Mouse (Mus musculus): ENCODE results near the gene Vps18.

Gene Vps18

GRCm38 (mm10) chr2:119323866-119324575, 35.5 kb downstream of the Vps18 start:
- POLR2A ChIA-PET, result interaction anchor here (0.5 to 5.5 kb wide), 33 partner anchors 9 to 1047 kb away, joined by 3 to 32 read pairs (median 6); partner anchors contain the start of genes Chac1 (in 1 of the 4), Ino80 (in 1 of the 4), Itpka (in 1 of the 4) and Vps18 (in 1 of the 4)
- CTCF ChIA-PET, result interaction anchor here (0.6 to 5.5 kb wide), 12 partner anchors 8 to 847 kb away, joined by 3 to 33 read pairs (median 5); no protein-coding TSS in a partner anchor

GRCm38 (mm10) chr2:119324576-119325318, 36.2 kb downstream of the Vps18 start:
- CTCF ChIA-PET, result interaction anchor here (0.6 to 5.5 kb wide), 20 partner anchors 8 to 188 kb away, joined by 3 to 33 read pairs (median 4); partner anchors contain the start of gene Vps18 (in 2 of the 4)
- POLR2A ChIA-PET, result interaction anchor here (0.5 to 5.5 kb wide), 51 partner anchors 10 to 1048 kb away, joined by 3 to 32 read pairs (median 4); partner anchors contain the start of genes Vps18 (in 3 of the 4), Chac1 (in 2 of the 4), Ino80 (in 2 of the 4) and Itpka (in 1 of the 4)

DNA sequence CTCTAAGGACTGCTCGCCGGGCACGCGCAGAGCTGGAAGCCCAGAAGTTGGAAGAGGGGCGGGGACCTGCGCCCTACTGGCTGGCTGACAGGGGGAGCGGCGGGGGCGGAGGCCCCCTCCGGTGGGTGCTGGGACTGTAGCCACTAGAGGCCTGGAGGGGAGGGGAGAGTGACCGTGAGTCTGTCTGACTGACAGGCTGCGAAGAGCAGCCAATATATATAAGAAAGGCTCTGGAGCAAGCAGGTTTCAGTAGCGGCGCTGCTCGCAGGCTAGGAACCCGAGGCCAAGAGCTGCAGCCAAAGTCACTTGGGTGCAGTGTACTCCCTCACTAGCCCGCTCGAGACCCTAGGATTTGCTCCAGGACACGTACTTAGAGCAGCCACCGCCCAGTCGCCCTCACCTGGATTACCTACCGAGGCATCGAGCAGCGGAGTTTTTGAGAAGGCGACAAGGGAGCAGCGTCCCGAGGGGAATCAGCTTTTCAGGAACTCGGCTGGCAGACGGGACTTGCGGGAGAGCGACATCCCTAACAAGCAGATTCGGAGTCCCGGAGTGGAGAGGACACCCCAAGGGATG, 37.1 kb downstream of the Vps18 start, which contains the start of gene Dll4:
Gene Dll4 (plus strand): TSS at position 217 of the 576 bp plus-strand sequence.
- ChIA-PET CTCF (interaction anchor here (0.8 to 5.5 kb wide), 15 partner anchors 9 to 222 kb away, joined by 3 to 33 read pairs (median 6); partner anchors contain the start of genes Vps18 (in 2 of the 4), Chp1 (in 1 of the 4) and Exd1 (in 1 of the 4)), POLR2A (interaction anchor here in 3 of 4 experiments (0.5 to 5.5 kb wide), 45 partner anchors 9 to 416 kb away, joined by 3 to 32 read pairs (median 6); partner anchors contain the start of genes Chac1 (in 3 of the 3), Ino80 (in 2 of the 3), Vps18 (in 2 of the 3) and Itpka (in 1 of the 3))

DNA sequence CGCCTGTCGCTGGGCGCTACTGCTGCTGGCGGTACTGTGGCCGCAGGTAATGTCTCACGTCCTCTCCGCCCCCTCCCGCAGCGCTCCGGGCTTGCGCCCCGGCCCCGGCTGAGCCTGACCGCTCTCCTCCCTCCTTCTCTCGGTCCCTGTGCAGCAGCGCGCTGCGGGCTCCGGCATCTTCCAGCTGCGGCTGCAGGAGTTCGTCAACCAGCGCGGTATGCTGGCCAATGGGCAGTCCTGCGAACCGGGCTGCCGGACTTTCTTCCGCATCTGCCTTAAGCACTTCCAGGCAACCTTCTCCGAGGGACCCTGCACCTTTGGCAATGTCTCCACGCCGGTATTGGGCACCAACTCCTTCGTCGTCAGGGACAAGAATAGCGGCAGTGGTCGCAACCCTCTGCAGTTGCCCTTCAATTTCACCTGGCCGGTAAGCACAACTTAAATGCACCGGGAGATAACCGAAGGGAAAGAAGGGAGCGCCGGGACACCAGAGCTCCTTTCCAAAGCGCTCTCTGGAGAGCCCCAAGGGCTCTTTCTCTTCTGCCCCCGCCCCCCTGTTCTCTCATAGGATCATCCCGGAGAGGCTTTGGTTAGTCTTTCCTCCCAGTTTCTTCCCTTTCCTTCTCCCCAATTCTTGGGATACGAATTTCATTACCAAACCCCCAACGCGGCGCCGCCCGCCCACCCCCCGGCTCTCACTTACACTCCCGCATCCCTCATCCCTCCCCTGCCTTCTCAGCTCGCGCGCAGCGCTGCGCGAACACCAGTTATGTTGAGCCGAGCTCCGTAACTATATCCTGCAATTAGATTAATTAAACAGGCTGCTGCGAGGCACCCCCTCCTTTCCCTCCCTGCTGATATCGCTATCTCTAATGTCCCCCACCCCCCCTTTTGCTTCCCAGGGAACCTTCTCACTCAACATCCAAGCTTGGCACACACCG, 37.9 kb downstream of the Vps18 start:
- ChIA-PET POLR2A (interaction anchor here (0.6 to 5.5 kb wide), 44 partner anchors 9 to 787 kb away, joined by 3 to 32 read pairs (median 5); partner anchors contain the start of genes Chac1 (in 3 of the 4), Spint1 (in 2 of the 4), Vps18 (in 2 of the 4) and Ino80 (in 1 of the 4)), CTCF (interaction anchor here (0.5 to 5.5 kb wide), 49 partner anchors 9 to 1033 kb away, joined by 3 to 33 read pairs (median 4); partner anchors contain the start of genes Chp1 (in 2 of the 4), Exd1 (in 2 of the 4), Vps18 (in 2 of the 4) and Mga (in 1 of the 4))

- ChIA-PET POLR2A (interaction anchor here (0.6 to 5.5 kb wide), 31 partner anchors 8 to 788 kb away, joined by 3 to 32 read pairs (median 5); partner anchors contain the start of genes Chac1 (in 2 of the 4), Spint1 (in 2 of the 4), Vps18 (in 2 of the 4) and Ino80 (in 1 of the 4)), CTCF (interaction anchor here (0.5 to 5.5 kb wide), 45 partner anchors 8 to 1034 kb away, joined by 3 to 33 read pairs (median 4); partner anchors contain the start of genes Vps18 (in 2 of the 4), Chp1 (in 1 of the 4), Exd1 (in 1 of the 4) and Plcb2 (in 1 of the 4))
Observed at GRCm38 (mm10) chr2:119327102-119327480, 38.6 kb downstream of the Vps18 start.

DNA sequence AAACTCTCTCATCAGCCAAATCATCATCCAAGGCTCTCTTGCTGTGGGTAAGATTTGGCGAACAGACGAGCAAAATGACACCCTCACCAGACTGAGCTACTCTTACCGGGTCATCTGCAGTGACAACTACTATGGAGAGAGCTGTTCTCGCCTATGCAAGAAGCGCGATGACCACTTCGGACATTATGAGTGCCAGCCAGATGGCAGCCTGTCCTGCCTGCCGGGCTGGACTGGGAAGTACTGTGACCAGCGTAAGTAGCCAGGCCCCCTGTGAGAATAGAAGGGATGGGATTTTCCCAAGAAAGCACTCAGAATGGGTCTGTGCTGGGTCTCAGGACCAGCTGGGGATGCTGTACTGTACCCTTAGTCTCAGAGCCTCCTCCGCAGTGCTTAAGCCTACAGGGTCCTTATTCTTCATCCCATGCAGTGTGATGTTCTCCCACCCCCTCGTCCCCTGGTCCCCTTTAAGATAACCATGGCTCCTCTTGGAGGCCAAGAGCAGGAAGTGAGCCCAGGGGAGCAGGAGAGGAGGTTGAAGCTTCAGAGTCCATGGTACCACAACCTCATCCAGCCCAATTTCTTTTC, 39.5 kb downstream of the Vps18 start:
- POLR2A ChIA-PET, result interaction anchor here in 2 of 4 experiments (0.8 to 2.1 kb wide), 7 partner anchors 9 to 186 kb away, joined by 3 to 8 read pairs (median 5); no protein-coding TSS in a partner anchor

DNA sequence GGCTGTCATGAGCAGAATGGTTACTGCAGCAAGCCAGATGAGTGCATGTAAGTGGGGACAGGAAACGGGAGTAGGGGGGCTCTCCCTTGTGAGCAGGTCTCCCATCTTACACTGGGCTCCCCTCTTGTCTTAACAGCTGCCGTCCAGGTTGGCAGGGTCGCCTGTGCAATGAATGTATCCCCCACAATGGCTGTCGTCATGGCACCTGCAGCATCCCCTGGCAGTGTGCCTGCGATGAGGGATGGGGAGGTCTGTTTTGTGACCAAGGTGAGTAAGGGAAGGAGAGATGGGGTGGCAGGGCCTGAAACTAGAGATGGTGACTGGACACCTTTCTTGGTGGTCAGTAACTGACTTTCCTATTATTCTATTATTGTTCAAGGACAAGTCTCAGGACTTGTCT, 40.0 kb downstream of the Vps18 start:
- POLR2A ChIA-PET, result interaction anchor here in 3 of 4 experiments (0.8 to 2.1 kb wide), 8 partner anchors 9 to 186 kb away, joined by 3 to 8 read pairs (median 4); no protein-coding TSS in a partner anchor
- CTCF ChIA-PET, result interaction anchor here in 2 of 4 experiments (0.8 to 5.5 kb wide), 3 partner anchors 9 to 29 kb away, joined by 3 to 33 read pairs (median 4); no protein-coding TSS in a partner anchor

More for the DNA sequence above, 39.5 kb downstream of the Vps18 start:
- CTCF ChIA-PET, result interaction anchor here in 2 of 4 experiments (0.8 to 5.5 kb wide), 4 partner anchors 9 to 28 kb away, joined by 3 to 33 read pairs (median 5); no protein-coding TSS in a partner anchor

GRCm38 (mm10) chr2:119329123-119329817, 40.7 kb downstream of the Vps18 start:
- ChIA-PET CTCF (interaction anchor here in 2 of 4 experiments (1.5 to 5.5 kb wide), 2 partner anchors 8 to 30 kb away, joined by 4 to 33 read pairs; no protein-coding TSS in a partner anchor), POLR2A (interaction anchor here in 3 of 4 experiments (0.9 to 2.1 kb wide), 4 partner anchors 8 to 25 kb away, joined by 3 to 8 read pairs (median 5); no protein-coding TSS in a partner anchor)

DNA sequence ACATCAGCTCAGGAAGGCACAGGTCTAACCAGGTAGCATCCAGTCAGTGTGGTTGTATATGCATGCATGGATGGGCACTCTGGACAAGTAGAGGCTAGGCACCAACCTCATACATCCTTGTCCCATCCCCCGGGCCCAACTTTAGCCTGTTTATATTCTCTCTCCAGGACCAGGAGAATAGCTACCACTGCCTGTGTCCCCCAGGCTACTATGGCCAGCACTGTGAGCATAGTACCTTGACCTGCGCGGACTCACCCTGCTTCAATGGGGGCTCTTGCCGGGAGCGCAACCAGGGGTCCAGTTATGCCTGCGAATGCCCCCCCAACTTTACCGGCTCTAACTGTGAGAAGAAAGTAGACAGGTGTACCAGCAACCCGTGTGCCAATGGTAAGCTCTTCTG, 42.3 kb downstream of the Vps18 start:
- CTCF ChIA-PET, result interaction anchor here in 2 of 4 experiments (0.7 to 1.0 kb wide), 2 partner anchors 31 to 185 kb away, joined by 4 read pairs; no protein-coding TSS in a partner anchor
- POLR2A ChIA-PET, result interaction anchor here in 2 of 4 experiments (0.8 to 3.2 kb wide), 4 partner anchors 20 to 31 kb away, joined by 4 to 10 read pairs (median 5); partner anchors contain the start of gene Chac1 (in 1 of the 2)

DNA sequence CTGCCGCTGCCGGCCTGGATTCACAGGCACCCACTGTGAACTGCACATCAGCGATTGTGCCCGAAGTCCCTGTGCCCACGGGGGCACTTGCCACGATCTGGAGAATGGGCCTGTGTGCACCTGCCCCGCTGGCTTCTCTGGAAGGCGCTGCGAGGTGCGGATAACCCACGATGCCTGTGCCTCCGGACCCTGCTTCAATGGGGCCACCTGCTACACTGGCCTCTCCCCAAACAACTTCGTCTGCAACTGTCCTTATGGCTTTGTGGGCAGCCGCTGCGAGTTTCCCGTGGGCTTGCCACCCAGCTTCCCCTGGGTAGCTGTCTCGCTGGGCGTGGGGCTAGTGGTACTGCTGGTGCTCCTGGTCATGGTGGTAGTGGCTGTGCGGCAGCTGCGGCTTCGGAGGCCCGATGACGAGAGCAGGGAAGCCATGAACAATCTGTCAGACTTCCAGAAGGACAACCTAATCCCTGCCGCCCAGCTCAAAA, 43.7 kb downstream of the Vps18 start:
- ChIA-PET POLR2A (interaction anchor here in 2 of 4 experiments (0.8 to 3.2 kb wide), 10 partner anchors 9 to 98 kb away, joined by 3 to 10 read pairs (median 4); partner anchors contain the start of gene Chac1 (in 1 of the 2)), CTCF (interaction anchor here in 2 of 4 experiments (0.6 to 1.3 kb wide), 5 partner anchors 13 to 255 kb away, joined by 3 to 4 read pairs (median 3); no protein-coding TSS in a partner anchor)

DNA sequence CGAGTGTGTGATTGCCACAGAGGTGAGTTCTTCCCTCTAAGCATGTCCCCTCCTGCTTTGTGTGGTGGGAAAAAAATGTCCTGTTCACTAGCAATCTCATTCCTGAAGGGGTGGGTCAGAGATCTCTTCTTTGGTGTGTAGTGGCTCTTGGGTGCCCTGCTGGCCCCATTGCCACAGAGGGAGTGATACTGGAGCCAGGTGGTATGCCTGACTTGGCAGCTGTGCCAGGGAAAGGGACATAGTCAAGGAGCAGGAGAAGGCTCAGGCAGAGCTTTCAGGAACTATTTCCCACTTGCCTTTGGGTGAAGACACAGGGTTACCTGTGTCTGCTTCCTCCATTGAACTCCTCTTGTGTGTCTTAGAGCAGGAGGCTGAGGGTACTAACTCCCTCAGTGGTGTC, 45.6 kb downstream of the Vps18 start:
- ChIA-PET POLR2A (interaction anchor here in 3 of 4 experiments (0.6 to 1.9 kb wide), 11 partner anchors 8 to 128 kb away, joined by 3 to 10 read pairs (median 4); partner anchors contain the start of genes Dll4 (in 2 of the 3) and Chac1 (in 1 of the 3)), CTCF (interaction anchor here in 1 of 4 experiments (0.7 to 1.0 kb wide), 2 partner anchors 9 to 18 kb away, joined by 3 read pairs; partner anchors contain the start of gene Dll4)

- ChIA-PET POLR2A (interaction anchor here in 3 of 4 experiments (0.6 to 1.9 kb wide), 12 partner anchors 9 to 127 kb away, joined by 3 to 10 read pairs (median 4); partner anchors contain the start of genes Chac1 (in 2 of the 3) and Dll4 (in 2 of the 3)), CTCF (interaction anchor here in 2 of 4 experiments (0.7 to 1.0 kb wide), 4 partner anchors 8 to 37 kb away, joined by 3 to 5 read pairs (median 3); partner anchors contain the start of gene Dll4 (in 1 of the 2))
Observed at GRCm38 (mm10) chr2:119334964-119335525, 46.5 kb downstream of the Vps18 start.

DNA sequence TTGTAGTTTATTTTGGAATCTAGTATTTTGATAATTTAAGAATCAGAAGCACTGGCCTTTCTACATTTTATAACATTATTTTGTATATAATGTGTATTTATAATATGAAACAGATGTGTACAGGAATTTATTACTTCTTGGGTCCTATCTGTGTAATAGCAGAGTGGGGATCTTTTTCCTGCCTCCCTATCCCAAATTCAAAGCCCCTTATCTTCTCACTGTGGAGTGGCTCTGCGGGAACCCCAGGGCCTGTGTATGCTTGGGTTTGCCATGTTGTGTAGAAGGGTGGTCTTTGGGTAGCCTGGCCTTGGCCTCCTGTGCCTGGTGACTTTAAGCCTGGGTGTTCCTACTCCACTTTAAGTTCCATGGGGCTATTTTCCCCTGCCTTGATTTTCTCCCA, 47.0 kb downstream of the Vps18 start:
- ChIA-PET CTCF (interaction anchor here in 1 of 4 experiments (1.0 kb wide), 1 partner anchor 9 kb away, joined by 3 read pairs; no protein-coding TSS in a partner anchor), POLR2A (interaction anchor here in 2 of 4 experiments (1.3 to 1.9 kb wide), 4 partner anchors 10 to 41 kb away, joined by 4 to 10 read pairs (median 5); partner anchors contain the start of genes Chac1 (in 1 of the 2) and Dll4 (in 1 of the 2))

DNA sequence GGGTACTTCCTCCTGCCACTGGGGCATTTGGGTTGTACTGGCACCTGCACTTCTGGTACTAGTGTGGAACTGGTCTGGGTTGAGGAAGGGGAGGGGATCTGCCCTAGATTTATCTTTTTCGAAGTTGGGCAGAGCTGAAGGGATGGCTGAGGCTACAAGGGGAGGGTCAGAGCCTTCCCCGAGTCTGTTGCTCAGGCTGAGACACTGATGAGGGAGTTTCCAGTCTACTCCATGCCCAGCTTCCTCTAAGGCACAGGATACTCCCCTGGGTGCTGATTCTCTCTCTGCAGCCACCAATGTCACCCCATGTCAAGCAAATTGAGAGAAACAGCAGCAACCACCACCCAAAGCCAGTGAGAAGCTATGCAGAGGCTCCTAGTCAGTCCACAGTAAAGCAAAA, 47.5 kb downstream of the Vps18 start:
- CTCF ChIA-PET, result interaction anchor here in 3 of 4 experiments (0.7 to 2.5 kb wide), 3 partner anchors 9 to 196 kb away, joined by 3 to 33 read pairs (median 12); partner anchors contain the start of gene Dll4 (in 1 of the 3)
- POLR2A ChIA-PET, result interaction anchor here (0.6 to 3.5 kb wide), 6 partner anchors 10 to 314 kb away, joined by 3 to 27 read pairs (median 5); partner anchors contain the start of genes Dll4 (in 2 of the 4) and Chac1 (in 1 of the 4)

All from embryonic stem cell, embryonic (primary cell).